Mouse (Mus musculus): ENCODE measurements around the gene Nkapl.
"Not testable (repeated sequence)": the region's sequence is repeated elsewhere in the genome, so short reads cannot be mapped to it uniquely, and the experiment has no call there.

GRCm38 (mm10) chr13:21462516-21462915 is 5.8 kb downstream of the Nkapl start:
- not testable (repeated sequence) for TF ChIP-seq TAL1, GATA1 (IDR thresholded peaks at IDR 0.05; ENCODE audit: low read length)

All from erythroblast, embryonic 14.5 days (primary cell).